Mouse (Mus musculus) limb, embryonic 13.5 days (tissue): Measurements from ENCODE around the gene Primpol. TPM values are rescaled to one million over a fixed set of nuclear protein-coding genes. Genes with fewer than 3 reads are reported as not detected.

ENCODE experiments used
- ATAC-seq: fragments of 200-750 bp; cut with Nextera tagmentation; 2 replicates; pipeline ENCODE4 v1.8.0; 2017; ENCODE audit warnings: low read depth, moderate number of reproducible peaks, moderate TSS enrichment; ENCODE audit not compliant: low FRiP score
- H3K27ac ChIP-seq: fragments of 300-500 bp; sonication (generic); 2 replicates; pipeline ENCODE4 v1.5.1; 2015; ENCODE audit warnings: inconsistent platforms, mild to moderate bottlenecking, moderate library complexity
- H3K27me3 ChIP-seq: fragments of 300-500 bp; sonication (generic); 2 replicates; pipeline ENCODE4 v1.6.1; 2015; ENCODE audit warnings: mild to moderate bottlenecking, inconsistent platforms
- H3K36me3 ChIP-seq: fragments of 300-500 bp; sonication (generic); 2 replicates; pipeline ENCODE4 v1.6.1; 2015; ENCODE audit warnings: inconsistent platforms, mild to moderate bottlenecking, moderate library complexity
- H3K4me1 ChIP-seq: fragments of 300-500 bp; sonication (generic); 2 replicates; pipeline ENCODE4 v1.6.1; 2015; ENCODE audit warnings: inconsistent platforms
- H3K4me2 ChIP-seq: fragments of 300-500 bp; sonication (generic); replicated peaks from 2 replicates; pipeline ENCODE4 v1.6.1; 2015; ENCODE audit warnings: inconsistent platforms, mild to moderate bottlenecking, moderate library complexity
- H3K4me3 ChIP-seq: fragments of 300-500 bp; sonication (generic); 2 replicates; pipeline ENCODE4 v1.5.1; 2015; ENCODE audit warnings: moderate library complexity, mild to moderate bottlenecking, inconsistent platforms
- H3K9ac ChIP-seq: fragments of 300-500 bp; sonication (generic); 2 replicates; pipeline ENCODE4 v1.6.1; 2015; ENCODE audit warnings: mild to moderate bottlenecking, inconsistent platforms
- H3K9me3 ChIP-seq: fragments of 300-500 bp; sonication (generic); 2 replicates; pipeline ENCODE4 v1.6.1; 2016; ENCODE audit warnings: inconsistent platforms
- WGBS: fragments of 180-500 bp; shearing (Covaris S2); methylation state at CpG from one replicate; pipeline ENCODE4 v1.1.7; 2015; 5-methylcytosine and 5-hydroxymethylcytosine counted together
- polyA plus RNA-seq: library from polyadenylated mRNA; unstranded; fragments of >200 nt; fragmentation: Nextera tagmentation; extraction: Ambion mirVana; gene quantifications from 2 replicates; pipeline ENCODE4 v1.2.1, GENCODE M21; 2015

Gene Primpol
- polyA plus RNA-seq, 1 experiment from 2014 or later = 16.0 TPM

GRCm38 (mm10) chr8:46573964-46574363 is 43.0 kb downstream of the Primpol start:
- WGBS = 82% methylated on average over 2 of the region's 2 CpGs
- H3K4me3 ChIP-seq = no peak overlapping the region

GRCm38 (mm10) chr8:46573446-46573845 is 43.6 kb downstream of the Primpol start:
- WGBS = 72% methylated on average over 2 of the region's 2 CpGs
- no peak overlapping the region for H3K4me2 ChIP-seq
- H3K27ac ChIP-seq = no peak overlapping the region
- H3K9me3 ChIP-seq = no peaks in the 10 kb centered on the region
- ATAC-seq = no peak
- peaks cover 50% of the 10 kb centered on the region for H3K36me3 ChIP-seq
- no peak overlapping the region for H3K9ac ChIP-seq
- H3K27me3 ChIP-seq = no peaks in the 10 kb centered on the region
- H3K4me1 ChIP-seq = no peaks in the 10 kb centered on the region
- no peak overlapping the region for H3K4me3 ChIP-seq

More at GRCm38 (mm10) chr8:46573964-46574363, 43.0 kb downstream of the Primpol start:
- H3K4me1 ChIP-seq = no peaks in the 10 kb centered on the region
- no peak overlapping the region for H3K27ac ChIP-seq
- no peak for ATAC-seq
- H3K4me2 ChIP-seq = no peak overlapping the region
- no peak overlapping the region for H3K9ac ChIP-seq
- no peaks in the 10 kb centered on the region for H3K27me3 ChIP-seq
- H3K9me3 ChIP-seq = no peaks in the 10 kb centered on the region
- H3K36me3 ChIP-seq = peaks cover 55% of the 10 kb centered on the region

GRCm38 (mm10) chr8:46570673-46571072 is 46.3 kb downstream of the Primpol start:
- 92% methylated on average over 9 of the region's 14 CpGs for WGBS
- no peaks in the 10 kb centered on the region for H3K4me1 ChIP-seq
- H3K4me3 ChIP-seq = no peak overlapping the region
- no peak overlapping the region for H3K9ac ChIP-seq
- no peaks in the 10 kb centered on the region for H3K27me3 ChIP-seq
- H3K9me3 ChIP-seq = no peaks in the 10 kb centered on the region
- no peak overlapping the region for H3K27ac ChIP-seq
- peaks cover 33% of the 10 kb centered on the region for H3K36me3 ChIP-seq
- ATAC-seq = no peak
- H3K4me2 ChIP-seq = no peak overlapping the region

- no peak for ATAC-seq
- H3K27me3 ChIP-seq = no peaks in the 10 kb centered on the region
- H3K9ac ChIP-seq = no peak overlapping the region
- H3K4me1 ChIP-seq = no peaks in the 10 kb centered on the region
- no peak overlapping the region for H3K27ac ChIP-seq
- H3K36me3 ChIP-seq = peaks cover 37% of the 10 kb centered on the region
- no peak overlapping the region for H3K4me3 ChIP-seq
- no peaks in the 10 kb centered on the region for H3K9me3 ChIP-seq
- H3K4me2 ChIP-seq = no peak overlapping the region
- WGBS = 85% methylated on average over 19 of the region's 19 CpGs
Observed at GRCm38 (mm10) chr8:46569659-46570441, 47.2 kb downstream of the Primpol start.

- Histone ChIP-seq H3K4me1 (no peaks in the 10 kb centered on the region), H3K9me3 (no peaks in the 10 kb centered on the region), H3K4me2 (no peak overlapping the region), H3K27me3 (no peaks in the 10 kb centered on the region), H3K9ac (no peak overlapping the region), H3K27ac (no peak overlapping the region), H3K4me3 (no peak overlapping the region), H3K36me3 (peaks cover 29% of the 10 kb centered on the region)
- 81% methylated on average over 2 of the region's 2 CpGs for WGBS
- ATAC-seq = no peak
Observed at GRCm38 (mm10) chr8:46568942-46569341, 48.1 kb downstream of the Primpol start.

- 72% methylated on average over 8 of the region's 8 CpGs for WGBS
- H3K36me3 ChIP-seq = peaks cover 27% of the 10 kb centered on the region
Observed at GRCm38 (mm10) chr8:46567946-46568345, 49.1 kb downstream of the Primpol start.

GRCm38 (mm10) chr8:46566914-46567529 is 50.0 kb downstream of the Primpol start:
- H3K9me3 ChIP-seq = no peaks in the 10 kb centered on the region
- ATAC-seq = no peak
- no peaks in the 10 kb centered on the region for H3K27me3 ChIP-seq
- 76% methylated on average over 7 of the region's 7 CpGs for WGBS
- no peaks in the 10 kb centered on the region for H3K4me1 ChIP-seq
- no peak overlapping the region for H3K4me2 ChIP-seq
- no peak overlapping the region for H3K4me3 ChIP-seq
- H3K27ac ChIP-seq = no peak overlapping the region
- no peak overlapping the region for H3K9ac ChIP-seq
- H3K36me3 ChIP-seq = peaks cover 32% of the 10 kb centered on the region

More at GRCm38 (mm10) chr8:46567946-46568345, 49.1 kb downstream of the Primpol start:
- no peak overlapping the region for H3K4me2 ChIP-seq
- H3K27ac ChIP-seq = no peak overlapping the region
- no peaks in the 10 kb centered on the region for H3K27me3 ChIP-seq
- no peak overlapping the region for H3K4me3 ChIP-seq
- H3K9ac ChIP-seq = no peak overlapping the region
- no peaks in the 10 kb centered on the region for H3K4me1 ChIP-seq
- ATAC-seq = no peak
- H3K9me3 ChIP-seq = no peaks in the 10 kb centered on the region

GRCm38 (mm10) chr8:46562333-46562732 is 54.7 kb downstream of the Primpol start:
- no peak overlapping the region for H3K9ac ChIP-seq
- H3K9me3 ChIP-seq = no peaks in the 10 kb centered on the region
- no peak overlapping the region for H3K27ac ChIP-seq
- ATAC-seq = no peak
- H3K4me2 ChIP-seq = no peak overlapping the region
- H3K27me3 ChIP-seq = no peaks in the 10 kb centered on the region
- no peak overlapping the region for H3K4me3 ChIP-seq
- H3K4me1 ChIP-seq = no peaks in the 10 kb centered on the region
- H3K36me3 ChIP-seq = peaks cover 45% of the 10 kb centered on the region
- 89% methylated on average over 16 of the region's 16 CpGs for WGBS

- H3K9me3 ChIP-seq = no peaks in the 10 kb centered on the region
- H3K27me3 ChIP-seq = no peaks in the 10 kb centered on the region
- peaks cover 47% of the 10 kb centered on the region for H3K36me3 ChIP-seq
- ATAC-seq = no peak
- H3K27ac ChIP-seq = no peak overlapping the region
- H3K9ac ChIP-seq = no peak overlapping the region
- WGBS = 77% methylated on average over 6 of the region's 6 CpGs
- no peak overlapping the region for H3K4me2 ChIP-seq
- no peaks in the 10 kb centered on the region for H3K4me1 ChIP-seq
- no peak overlapping the region for H3K4me3 ChIP-seq
Observed at GRCm38 (mm10) chr8:46559428-46559827, 57.6 kb downstream of the Primpol start.

- Histone ChIP-seq H3K9me3 (no peaks in the 10 kb centered on the region), H3K4me3 (peak overlapping the region; percentile 65), H3K4me2 (peak overlapping the region; percentile 72), H3K9ac (peak overlapping the region; percentile 62), H3K36me3 (peaks cover 13% of the 10 kb centered on the region), H3K27ac (no peak overlapping the region), H3K27me3 (no peaks in the 10 kb centered on the region), H3K4me1 (peaks cover 13% of the 10 kb centered on the region)
- no peak for ATAC-seq
- WGBS = 2% methylated on average over 10 of the region's 10 CpGs
Observed at GRCm38 (mm10) chr8:46552441-46552765, 64.6 kb downstream of the Primpol start.

GRCm38 (mm10) chr8:46551615-46552440 is 65.2 kb downstream of the Primpol start, which contains the start of gene Cenpu:
Gene Cenpu, plus strand, starts transcription at chr8:46552028.
- peak within 1 kb of the TSS; percentile 72 for H3K4me2 ChIP-seq
- H3K4me3 ChIP-seq = peak within 1 kb of the TSS; percentile 65
- peak within 1 kb of the TSS; percentile 56; the same call in 1 of the 2 replicates for H3K27ac ChIP-seq
- peaks cover 13% of the 10 kb centered on the region for H3K4me1 ChIP-seq
- peak; percentile 98 for ATAC-seq
- under 1% methylated on average over 50 of the region's 50 CpGs for WGBS
- peak within 1 kb of the TSS; percentile 62 for H3K9ac ChIP-seq
- no peaks in the 10 kb centered on the region for H3K27me3 ChIP-seq
- H3K9me3 ChIP-seq = no peaks in the 10 kb centered on the region
- H3K36me3 ChIP-seq = peaks cover 8% of the 10 kb centered on the region

GRCm38 (mm10) chr8:46551029-46551428 is 66.0 kb downstream of the Primpol start:
- no peak overlapping the region; the same call in 1 of the 2 replicates for H3K9ac ChIP-seq
- ATAC-seq = no peak
- no peak overlapping the region for H3K27ac ChIP-seq
- H3K4me1 ChIP-seq = peaks cover 13% of the 10 kb centered on the region
- 50% methylated on average over 4 of the region's 4 CpGs for WGBS
- no peaks in the 10 kb centered on the region for H3K27me3 ChIP-seq
- no peaks in the 10 kb centered on the region for H3K9me3 ChIP-seq
- peak overlapping the region; percentile 72 for H3K4me2 ChIP-seq
- peaks cover 3% of the 10 kb centered on the region for H3K36me3 ChIP-seq
- peak overlapping the region; percentile 65 for H3K4me3 ChIP-seq
